ENCODE assay signal across 8 mouse cellular contexts in genomic region chr9:34993467-34994211, GRCm38 (mm10).
DNase-seq lines count a peak whose midpoint lies in the region; ATAC-seq and TF ChIP-seq lines count a peak whose summit lies in the region.

No protein-coding gene starts in this region.

- no peaks in the 10 kb centered on the region for H3K27me3 ChIP-seq in midbrain, embryonic 14.5 days (ENCODE audit: control insufficient read depth, insufficient read depth, low read length)
- H3K27me3 ChIP-seq in midbrain, embryonic 13.5 days = no peaks in the 10 kb centered on the region
- H3K27me3 ChIP-seq in heart, embryonic 14.5 days (ENCODE audit: control insufficient read depth, insufficient read depth, low read length) = no peaks in the 10 kb centered on the region
- H3K27me3 ChIP-seq in midbrain, postnatal 0 days (ENCODE audit: insufficient read depth, low read length) = no peaks in the 10 kb centered on the region

- peak; percentile 64 for DNase-seq in midbrain, embryonic 14.5 days
- DNase-seq in cerebellum, postnatal 4 days (ENCODE audit: low spot score in 2 of 2) = peak; percentile 66 to 84
- peak; percentile 57 to 80 for DNase-seq in layer of hippocampus, adult 18-20 months (ENCODE audit: low spot score in 2 of 2)
- peak; percentile 87 for DNase-seq in midbrain, postnatal 0 days (ENCODE audit: low spot score)
- DNase-seq in urinary bladder, postnatal 4 days (ENCODE audit: low spot score in 2 of 2) = peak; percentile 64 to 67
- no peak for DNase-seq in embryo, embryonic 10.5 days (ENCODE audit: low spot score)

- H3K27ac ChIP-seq in midbrain, embryonic 14.5 days (replicated peaks; ENCODE audit: low read depth, low read length) = no peak overlapping the region
- no peak overlapping the region for H3K27ac ChIP-seq in midbrain, embryonic 13.5 days
- peak overlapping the region; percentile 4 to 75; a peak in 3 of 4 replicates for H3K27ac ChIP-seq in heart, embryonic 14.5 days (replicated peaks in 1 of 2; ENCODE audit: control insufficient read depth in 1 of 2, insufficient read depth in 1 of 2, low read depth in 2 of 2, low read length in 2 of 2)
- H3K27ac ChIP-seq in midbrain, postnatal 0 days (ENCODE audit: low read depth, low read length) = no peak overlapping the region

- 80% methylated on average over 4 of the region's 4 CpGs for WGBS in midbrain, embryonic 14.5 days
- WGBS in midbrain, embryonic 13.5 days = 79% methylated on average over 4 of the region's 4 CpGs
- 48% methylated on average over 4 of the region's 4 CpGs for WGBS in heart, embryonic 14.5 days
- 70% methylated on average over 4 of the region's 4 CpGs for WGBS in midbrain, postnatal 0 days

- no peak overlapping the region for H3K4me2 ChIP-seq in midbrain, embryonic 14.5 days (ENCODE audit: low read length)
- H3K4me2 ChIP-seq in midbrain, embryonic 13.5 days (replicated peaks) = no peak overlapping the region
- H3K4me2 ChIP-seq in heart, embryonic 14.5 days (ENCODE audit: low read length) = no peak overlapping the region
- H3K4me2 ChIP-seq in midbrain, postnatal 0 days (ENCODE audit: low read depth, low read length, poor library complexity, severe bottlenecking) = no peak overlapping the region

- no peak overlapping the region for H3K4me3 ChIP-seq in midbrain, embryonic 14.5 days (replicated peaks; ENCODE audit: low read depth, low read length)
- no peak overlapping the region for H3K4me3 ChIP-seq in midbrain, embryonic 13.5 days (replicated peaks)
- no peak overlapping the region for H3K4me3 ChIP-seq in heart, embryonic 14.5 days (ENCODE audit: control insufficient read depth in 1 of 2, insufficient read depth in 1 of 2, low read depth in 1 of 2, low read length in 2 of 2)
- H3K4me3 ChIP-seq in midbrain, postnatal 0 days (ENCODE audit: low read depth, low read length) = no peak overlapping the region

- TF ChIP-seq CTCF in midbrain, postnatal 0 days (IDR thresholded peaks at IDR 0.05) = no peak

- H3K4me1 ChIP-seq in midbrain, embryonic 14.5 days (ENCODE audit: control insufficient read depth, insufficient read depth, low read length) = peaks cover 10% of the 10 kb centered on the region
- H3K4me1 ChIP-seq in midbrain, embryonic 13.5 days (replicated peaks) = peaks cover 26% of the 10 kb centered on the region
- H3K4me1 ChIP-seq in heart, embryonic 14.5 days (ENCODE audit: control insufficient read depth in 2 of 2, insufficient read depth in 2 of 2, low read length in 2 of 2) = peaks cover 31 to 44% of the 10 kb centered on the region in 2 experiments
- no peaks in the 10 kb centered on the region for H3K4me1 ChIP-seq in midbrain, postnatal 0 days (ENCODE audit: insufficient read depth, low read length)

- H3K9me3 ChIP-seq in midbrain, embryonic 14.5 days (ENCODE audit: control insufficient read depth, low read length) = no peaks in the 10 kb centered on the region
- H3K9me3 ChIP-seq in midbrain, embryonic 13.5 days = no peaks in the 10 kb centered on the region
- H3K9me3 ChIP-seq in heart, embryonic 14.5 days (ENCODE audit: control insufficient read depth, low read length) = no peaks in the 10 kb centered on the region
- no peaks in the 10 kb centered on the region for H3K9me3 ChIP-seq in midbrain, postnatal 0 days (ENCODE audit: low read length)

- no peak for ATAC-seq in midbrain, embryonic 14.5 days (ENCODE audit: low FRiP score, low TSS enrichment)
- no peak for ATAC-seq in midbrain, embryonic 13.5 days
- peak; percentile 71 for ATAC-seq in heart, embryonic 14.5 days (ENCODE audit: insufficient number of reproducible peaks, insufficient read depth, low FRiP score, low read depth)
- ATAC-seq in midbrain, postnatal 0 days (ENCODE audit: low FRiP score) = peak; percentile 22; the same call in 1 of the 2 replicates

- H3K36me3 ChIP-seq in midbrain, embryonic 14.5 days (ENCODE audit: control insufficient read depth, insufficient read depth, low read length) = no peaks in the 10 kb centered on the region
- H3K36me3 ChIP-seq in midbrain, embryonic 13.5 days = no peaks in the 10 kb centered on the region
- no peaks in the 10 kb centered on the region for H3K36me3 ChIP-seq in heart, embryonic 14.5 days (ENCODE audit: control insufficient read depth, insufficient read depth, low read length)
- no peaks in the 10 kb centered on the region for H3K36me3 ChIP-seq in midbrain, postnatal 0 days (ENCODE audit: insufficient read depth, low read length)

- H3K9ac ChIP-seq in midbrain, embryonic 14.5 days (replicated peaks; ENCODE audit: low read length) = no peak overlapping the region
- no peak overlapping the region for H3K9ac ChIP-seq in midbrain, embryonic 13.5 days (replicated peaks)
- H3K9ac ChIP-seq in heart, embryonic 14.5 days (ENCODE audit: low read length) = no peak overlapping the region
- H3K9ac ChIP-seq in midbrain, postnatal 0 days (replicated peaks; ENCODE audit: low read length, poor library complexity, severe bottlenecking) = no peak overlapping the region

Comparison
In these comparisons a context has a peak if more than half of its experiments do, and no peak if none do; other contexts are left out.
1. ATAC-seq: peak in heart, embryonic 14.5 days (single experiment) and midbrain, postnatal 0 days (single experiment); none in midbrain, embryonic 14.5 days (single experiment) and midbrain, embryonic 13.5 days (single experiment).
2. H3K27ac ChIP-seq: peak in heart, embryonic 14.5 days (2 of 2); none in midbrain, embryonic 14.5 days (single experiment), midbrain, embryonic 13.5 days (single experiment) and midbrain, postnatal 0 days (single experiment).